Mouse (Mus musculus) testis, adult 2 months (tissue): ENCODE data around the gene Pla2r1.

Experiments
- CTCF ChIP-seq: fragments of 200-500 bp; IDR thresholded peaks from 2 replicates; pipeline ENCODE4 v1.5.1; 2012; ENCODE audit warnings: low read depth, mild to moderate bottlenecking, inconsistent platforms, low read length, moderate library complexity; ENCODE audit not compliant: control insufficient read depth, insufficient read depth, insufficient replicate concordance
- POLR2A ChIP-seq: fragments of 200-500 bp; IDR thresholded peaks from 2 replicates; pipeline ENCODE4 v1.6.1; 2012; ENCODE audit warnings: low read depth, mild to moderate bottlenecking, inconsistent platforms, low read length, moderate library complexity; ENCODE audit not compliant: control insufficient read depth

GRCm38 (mm10) chr2:60500583-60501116, 52.5 kb downstream of the Pla2r1 start:
- TF ChIP-seq POLR2A (no peak), CTCF (no peak)
